Mouse (Mus musculus) heart, postnatal 36 days (tissue): ENCODE data around the gene Olfr1507. TPM values are rescaled to one million over a fixed set of nuclear protein-coding genes. Genes with fewer than 3 reads are reported as not detected.

Source experiments
- DNase-seq, 2 experiments: peaks; one replicate each; pipeline ENCODE4 v3.0.0; 2021 to 2022
- intact Hi-C: fragments of 180-260 bp; cut with DNase I; formaldehyde crosslinking; loops from one replicate; pipeline ENCODE4 v1.15.1; 2025
- total RNA-seq, 2 experiments: library from RNA; stranded (reverse); gene quantifications; 2 replicates each; pipeline ENCODE4 v1.2.3; 2021

The Olfr1507 gene
- total RNA-seq: not detected

DNA sequence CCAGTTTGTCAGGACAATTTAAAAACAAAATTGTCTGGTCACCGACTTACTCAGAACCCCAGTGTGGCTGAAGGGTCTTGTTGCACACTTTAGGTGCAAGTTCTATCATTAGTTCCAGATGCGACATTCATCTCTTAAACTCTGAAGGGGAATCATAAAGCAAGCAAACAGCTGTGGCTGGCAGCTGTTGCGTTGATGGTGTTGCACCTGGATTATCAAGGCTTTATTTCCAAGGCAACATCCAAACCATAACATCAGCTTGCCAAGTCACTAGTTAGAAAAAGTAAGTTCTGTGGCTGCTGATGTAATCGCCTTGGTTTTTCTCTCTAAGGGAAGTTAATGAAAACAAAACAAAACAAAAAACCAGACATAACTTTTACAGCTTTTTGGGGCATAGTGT is at the start of gene Olfr1507:
Gene Olfr1507, minus strand, starts transcription at position 234 of the 400 bp plus-strand sequence.
- intact Hi-C loops: no loop called here
- no peak for DNase-seq

DNA sequence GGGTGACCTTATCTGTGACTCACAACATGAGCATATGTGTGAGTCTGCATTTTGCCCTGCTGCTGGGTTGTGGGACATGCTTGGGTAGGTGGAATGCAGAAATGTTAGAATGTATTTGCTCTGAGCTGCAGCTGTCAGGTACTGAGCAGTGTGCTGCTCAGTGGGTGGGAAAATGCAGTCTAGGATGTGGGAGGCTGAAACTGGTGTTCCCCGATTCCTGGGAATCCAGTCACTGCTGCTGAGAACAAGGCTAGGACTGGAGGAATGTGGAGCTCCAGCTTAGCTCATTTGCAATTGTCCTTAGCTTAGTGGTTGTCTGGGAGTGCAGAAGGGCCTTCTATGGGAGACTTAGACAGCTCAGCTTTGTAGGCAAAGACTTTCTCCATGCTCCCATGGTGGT is 37.8 kb upstream of the Olfr1507 start:
- intact Hi-C loops: no loop called here
- no peak for DNase-seq

DNA sequence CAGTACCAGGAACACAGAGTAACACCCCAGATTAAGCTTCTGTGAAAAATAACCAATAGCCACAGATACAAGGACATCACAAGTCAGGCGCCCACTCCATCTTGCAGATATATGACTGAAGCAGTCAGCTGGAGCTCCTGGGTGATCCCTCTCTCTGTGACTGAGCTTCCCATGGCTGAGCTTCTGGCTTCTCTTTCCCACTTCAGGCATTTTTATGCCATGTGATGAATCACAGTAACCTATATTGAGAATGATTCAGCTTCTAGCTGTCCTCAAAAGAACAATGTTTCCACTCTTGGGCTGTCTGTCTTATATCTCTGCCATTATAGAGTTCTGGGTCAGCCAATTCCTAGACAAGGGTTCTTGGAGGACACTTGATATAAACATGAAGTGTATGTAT is 29.4 kb upstream of the Olfr1507 start:
- DNase-seq: no peak
- intact Hi-C loops: no loop called here

DNA sequence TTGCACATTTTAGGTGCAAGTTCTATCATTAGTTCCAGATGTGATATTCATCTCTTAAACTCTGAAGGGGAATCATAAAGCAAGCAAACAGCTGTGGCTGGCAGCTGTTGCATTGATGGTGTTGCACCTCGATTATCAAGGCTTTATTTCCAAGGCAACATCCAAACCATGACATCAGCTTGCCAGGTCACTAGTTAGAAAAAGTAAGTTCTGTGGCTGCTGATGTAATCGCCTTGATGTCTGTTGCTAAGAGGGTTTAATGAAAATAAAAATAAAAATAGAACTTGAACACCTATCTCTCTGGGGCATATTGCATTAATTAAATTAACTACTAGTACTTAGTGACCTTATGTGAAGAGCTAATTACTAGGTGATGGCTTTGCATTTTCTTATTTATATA is 28.2 kb downstream of the Olfr1507 start, which contains the start of gene Olfr1508:
Gene Olfr1508, minus strand, starts transcription at position 101 of the 400 bp plus-strand sequence.
- intact Hi-C loops: no loop called here
- DNase-seq: no peak

DNA sequence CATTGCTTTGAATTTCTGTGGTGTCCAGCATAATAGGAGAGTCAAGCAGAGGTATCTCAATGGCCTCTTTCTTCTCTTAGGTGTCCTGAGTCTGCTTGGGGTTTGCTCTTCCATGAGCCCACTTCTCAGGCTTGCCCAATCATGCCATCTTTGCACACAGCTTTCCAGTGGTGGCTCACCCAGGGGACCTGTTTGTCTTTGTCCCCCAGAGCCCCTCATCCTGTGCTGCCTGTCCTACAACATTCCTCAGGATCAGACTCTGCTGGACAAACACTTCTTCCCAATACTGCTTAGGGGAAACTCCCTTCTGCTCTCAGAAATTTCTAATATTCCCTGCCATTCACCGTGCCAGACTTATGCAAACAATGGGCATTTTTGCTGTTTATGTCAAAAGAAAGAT is 29.8 kb downstream of the Olfr1507 start:
- intact Hi-C loops: no loop called here
- no peak for DNase-seq

DNA sequence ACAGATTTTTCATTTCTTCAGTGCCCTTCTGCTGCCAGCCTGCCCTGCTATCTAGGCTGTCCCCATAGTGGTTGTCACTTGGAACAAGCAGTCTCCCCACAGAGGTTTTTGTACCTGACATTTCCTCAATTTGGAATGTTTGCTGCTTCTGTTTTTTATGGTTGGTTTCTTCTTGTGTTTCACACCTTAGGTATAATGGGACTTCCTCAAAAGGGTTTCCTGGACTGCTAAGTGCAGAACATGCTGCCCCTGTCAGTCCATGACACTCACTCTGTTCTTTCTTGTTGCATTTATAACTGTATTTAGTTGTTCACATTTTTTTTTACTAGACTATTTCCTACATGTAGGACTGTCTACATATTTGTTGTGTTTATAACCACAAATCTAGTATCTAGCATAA is 33.6 kb downstream of the Olfr1507 start:
- intact Hi-C loops: no loop called here
- DNase-seq: no peak

DNA sequence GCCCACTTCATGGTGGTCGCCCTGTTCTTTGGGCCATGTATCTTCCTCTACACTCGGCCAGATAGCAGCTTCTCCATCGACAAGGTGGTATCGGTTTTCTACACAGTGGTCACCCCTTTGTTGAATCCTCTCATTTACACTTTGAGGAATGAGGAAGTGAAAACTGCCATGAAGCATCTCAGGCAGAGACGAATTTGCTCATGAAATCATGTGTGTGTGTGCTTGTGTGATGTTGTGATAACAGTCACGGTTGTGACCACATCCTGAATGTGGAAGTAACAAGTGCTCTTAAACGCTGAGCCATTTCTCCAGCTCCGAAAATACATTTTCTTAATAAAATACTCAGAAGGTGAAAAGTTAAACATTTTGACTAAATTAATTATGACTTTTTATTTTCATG is 44.4 kb downstream of the Olfr1507 start:
- intact Hi-C loops: no loop called here
- DNase-seq: no peak

DNA sequence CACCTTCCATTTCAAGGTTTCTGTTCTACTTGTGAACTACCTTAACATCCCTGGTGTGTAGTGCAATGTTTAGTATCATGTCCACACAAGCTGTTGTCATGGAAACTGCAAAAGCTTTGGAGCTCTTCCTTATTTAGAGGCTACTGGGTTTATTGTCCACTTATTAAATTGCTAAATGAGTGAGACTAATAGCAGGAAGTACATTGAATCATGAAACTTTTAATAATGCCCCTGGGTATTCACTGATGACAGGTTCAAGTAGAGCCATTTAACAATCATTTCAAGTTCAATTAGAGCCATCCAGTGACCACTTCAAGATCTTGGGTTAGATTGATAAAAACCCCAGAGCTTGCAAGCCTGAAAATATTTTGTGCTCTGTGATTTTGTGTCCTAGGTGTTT is 52.9 kb downstream of the Olfr1507 start, which contains the start of gene Olfr1509:
Gene Olfr1509, plus strand, starts transcription at position 301 of the 400 bp plus-strand sequence.
- intact Hi-C loops: no loop called here

More for the DNA sequence above, 52.9 kb downstream of the Olfr1507 start, which contains the start of gene Olfr1509:
- no peak for DNase-seq

Other genes with a start within 250 kb of the Olfr1507 start
- gene Chd8, start 238.0 kb downstream of the Olfr1507 start, total RNA-seq: 10 to 100 TPM; 38.6 to 43.2 TPM
- gene Tox4, start 216.6 kb downstream of the Olfr1507 start, total RNA-seq: 10 to 100 TPM; 35.7 to 38.8 TPM
- gene Rab2b, start 216.2 kb downstream of the Olfr1507 start, total RNA-seq: 1 to 10 TPM; 4.1 to 7.2 TPM
- 10 to 100 TPM; 16.5 to 18.1 TPM for gene Mettl3, start 190.6 kb downstream of the Olfr1507 start, total RNA-seq
- gene Sall2, start 167.0 kb downstream of the Olfr1507 start, total RNA-seq: 1 to 10 TPM; 2.0 to 2.4 TPM
- not detected for gene Olfr1513, start 139.3 kb downstream of the Olfr1507 start, total RNA-seq
- gene Olfr1512, start 116.6 kb downstream of the Olfr1507 start, total RNA-seq: not detected
- gene Olfr1511, start 98.4 kb downstream of the Olfr1507 start, total RNA-seq: not detected
- not detected for gene Olfr1510, start 81.4 kb downstream of the Olfr1507 start, total RNA-seq
- not detected for gene Olfr1509, start 52.8 kb downstream of the Olfr1507 start, total RNA-seq
- gene Olfr1508, start 28.3 kb downstream of the Olfr1507 start, total RNA-seq: not detected